Mouse (Mus musculus) ES-E14 (cell line): Measurements from ENCODE around the gene Angptl6. TPM values are rescaled to one million over a fixed set of nuclear protein-coding genes. Genes with fewer than 3 reads are reported as not detected.
A peak's percentile ranks its signal among the peaks of the same experiment; 100 is the strongest.

Experiments
- DNase-seq: peaks from one replicate; pipeline ENCODE4 v3.0.0-alpha.2; 2013; ENCODE audit warnings: low read depth, low spot score
- H3K27ac ChIP-seq: 2 replicates; pipeline ENCODE4 v1.5.1; 2012; ENCODE audit warnings: low read depth, mild to moderate bottlenecking, low read length, moderate library complexity, mixed read lengths; ENCODE audit not compliant: poor library complexity, insufficient read depth, severe bottlenecking
- H3K36me3 ChIP-seq: 2 replicates; pipeline ENCODE4 v1.6.1; 2012; ENCODE audit warnings: mild to moderate bottlenecking, low read length, moderate library complexity, mixed read lengths; ENCODE audit not compliant: control insufficient read depth, poor library complexity, insufficient read depth, severe bottlenecking
- H3K4me1 ChIP-seq, 2 experiments: fragments of 150-350 bp in 1 of 2; sonication (generic) in 1 of 2; 2 replicates each; pipeline ENCODE4 v1.6.1; 2012; ENCODE audit warnings: low read length in 2 of 2, mild to moderate bottlenecking in 1 of 2, mixed read lengths in 1 of 2; ENCODE audit not compliant: control insufficient read depth in 2 of 2, insufficient read depth in 2 of 2, poor library complexity in 1 of 2
- H3K4me3 ChIP-seq, 2 experiments: fragments of 150-350 bp in 1 of 2; sonication (generic) in 1 of 2; 2 replicates each; pipeline ENCODE4 v1.5.1; 2012; ENCODE audit warnings: low read length in 2 of 2, low read depth in 1 of 2, mild to moderate bottlenecking in 1 of 2, mixed read lengths in 1 of 2; ENCODE audit not compliant: insufficient read depth in 1 of 2, poor library complexity in 1 of 2, severe bottlenecking in 1 of 2
- H3K9ac ChIP-seq: 2 replicates; pipeline ENCODE4 v1.6.1; 2012; ENCODE audit warnings: low read depth, mild to moderate bottlenecking, low read length, mixed read lengths; ENCODE audit not compliant: poor library complexity, insufficient read depth, severe bottlenecking
- H3K9me3 ChIP-seq: fragments of 150-350 bp; sonication (generic); 2 replicates; pipeline ENCODE4 v1.6.1; 2012; ENCODE audit warnings: low read depth, mild to moderate bottlenecking, low read length; ENCODE audit not compliant: control insufficient read depth, insufficient read depth
- CHD2 ChIP-seq: IDR thresholded peaks from 2 replicates; pipeline ENCODE4 v1.6.1; 2014; ENCODE audit warnings: mild to moderate bottlenecking, low read depth, low read length, inconsistent platforms
- HCFC1 ChIP-seq: IDR thresholded peaks from 2 replicates; pipeline ENCODE4 v1.6.1; 2012; ENCODE audit warnings: low read length, inconsistent platforms, borderline replicate concordance; ENCODE audit not compliant: insufficient read depth
- MAFK ChIP-seq: IDR thresholded peaks from 2 replicates; pipeline ENCODE4 v1.6.1; 2014; ENCODE audit warnings: mild to moderate bottlenecking, low read depth, low read length, inconsistent platforms; ENCODE audit not compliant: insufficient read depth
- ZC3H11A ChIP-seq: IDR thresholded peaks from 2 replicates; pipeline ENCODE4 v1.6.1; 2012; ENCODE audit warnings: low read depth, mild to moderate bottlenecking, inconsistent platforms, low read length, borderline replicate concordance
- ZNF384 ChIP-seq: IDR thresholded peaks from 2 replicates; pipeline ENCODE4 v1.6.1; 2012; ENCODE audit warnings: low read depth, low read length, inconsistent platforms
- in situ Hi-C, 2 experiments: fragments of 600-800 bp; cut with MboI; formaldehyde crosslinking; loops; one replicate each; pipeline ENCODE4 v1.15.1; 2025; ENCODE audit warnings: low sequenced_read_pairs in 2 of 2, inconsistent platforms in 1 of 2; ENCODE audit not compliant: unreplicated experiment in 2 of 2
- total RNA-seq: library from RNA; depleted of rRNA; stranded (reverse); fragments of 300-350 nt; gene quantifications from 2 replicates; pipeline ENCODE4 v1.2.3, GENCODE M21; 2012

Angptl6 gene
- total RNA-seq, 1 experiment = 4.1 TPM

DNA sequence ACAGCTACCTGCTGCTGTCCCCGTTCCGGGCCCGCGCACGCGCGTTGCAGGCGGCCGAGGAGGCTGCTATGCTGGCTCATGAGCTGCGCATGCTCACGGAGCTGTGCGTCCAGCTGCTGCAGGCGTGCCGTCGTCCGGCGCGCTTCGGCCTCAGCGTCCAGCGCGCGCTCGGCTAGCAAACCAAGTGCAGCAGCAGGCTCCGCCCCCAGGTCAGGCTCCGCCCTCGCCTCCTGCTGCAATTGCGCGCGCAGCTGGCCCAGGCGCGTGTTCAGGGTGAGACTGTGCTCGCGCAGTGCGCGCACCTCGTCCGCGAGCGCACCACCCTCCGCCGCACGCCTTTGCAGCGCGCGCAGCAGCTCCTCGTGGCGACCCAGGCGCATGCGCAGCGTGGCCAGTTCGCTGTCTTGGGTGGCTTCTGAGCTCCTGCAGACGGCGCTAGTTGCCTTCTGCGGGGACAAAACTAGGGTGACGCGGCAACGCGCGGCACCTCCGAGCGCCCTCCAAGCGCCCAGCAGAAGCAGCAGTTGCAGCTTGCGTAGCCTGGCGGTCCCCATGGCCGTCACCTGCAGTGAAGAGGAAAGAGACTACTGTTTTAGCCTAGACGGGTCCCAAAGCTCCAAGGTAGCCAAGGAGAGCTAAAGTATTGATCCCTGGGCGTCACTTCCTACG lies 1.4 kb downstream of the Angptl6 start:
- Histone ChIP-seq H3K4me1 (peaks cover 0 to 8% of the 10 kb centered on the region in 2 experiments; a peak in 2 of 4 replicates), H3K36me3 (peaks cover 7% of the 10 kb centered on the region; the same call in 1 of the 2 replicates), H3K4me3 (peak overlapping the region; percentile 66), H3K9me3 (no peaks in the 10 kb centered on the region), H3K9ac (peak overlapping the region; percentile 84), H3K27ac (peak overlapping the region; percentile 68)
- peak; percentile 97 for DNase-seq
- no peak for TF ChIP-seq HCFC1
- TF ChIP-seq CHD2 = no peak
- no peak for TF ChIP-seq ZC3H11A
- no peak for TF ChIP-seq ZNF384
- no peak for TF ChIP-seq MAFK
- in situ Hi-C loops = no loop called here

DNA sequence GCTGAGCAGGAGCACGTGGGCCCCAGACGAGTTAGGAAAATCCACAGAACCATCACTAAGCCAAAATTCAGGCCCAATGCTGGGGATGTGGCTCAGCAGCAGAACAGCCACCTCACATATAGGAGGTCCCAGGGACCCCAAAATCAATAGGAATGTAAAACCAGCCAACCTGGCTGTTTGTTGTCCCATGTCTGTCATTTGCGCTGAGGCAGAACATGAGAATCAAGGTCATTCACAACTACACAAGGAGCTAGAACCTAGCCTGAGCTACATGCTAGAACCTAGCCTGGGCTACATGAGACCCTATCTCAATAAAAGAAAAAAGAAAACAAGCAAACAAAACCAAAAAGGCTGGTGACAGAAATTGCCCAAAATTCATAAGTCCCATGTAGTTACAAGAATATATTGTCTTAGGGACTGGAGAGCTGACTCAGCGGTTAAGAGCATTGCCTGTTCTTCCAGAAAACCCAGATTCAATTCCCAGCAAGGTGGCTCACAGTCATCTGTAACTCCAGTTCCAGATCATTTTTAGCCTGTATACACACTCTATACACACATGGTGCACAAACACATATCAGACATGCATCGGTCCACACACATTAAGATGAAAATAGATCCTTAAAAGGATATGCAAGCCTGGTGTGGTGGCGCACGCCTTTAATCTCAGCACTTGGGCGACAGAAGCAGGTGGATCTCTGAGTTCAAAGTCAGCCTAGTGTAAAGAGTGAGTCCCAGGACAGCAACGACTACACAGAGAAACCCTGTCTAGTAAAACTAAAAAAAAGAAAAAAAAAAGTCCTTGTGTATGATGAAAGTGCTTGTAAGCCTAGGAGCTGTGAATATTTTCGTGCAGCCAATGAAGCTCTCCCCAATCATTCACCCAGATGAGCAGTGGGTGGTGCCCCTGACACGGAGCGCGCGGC lies 2.1 kb downstream of the Angptl6 start:
- Histone ChIP-seq H3K4me1 (peaks cover 0 to 8% of the 10 kb centered on the region in 2 experiments; a peak in 2 of 4 replicates), H3K9me3 (no peaks in the 10 kb centered on the region), H3K27ac (no peak overlapping the region; the same call in 1 of the 2 replicates), H3K4me3 (peak overlapping the region; percentile 12 to 51; a peak in 3 of 4 replicates), H3K9ac (peak overlapping the region; percentile 46; the same call in 1 of the 2 replicates), H3K36me3 (peaks cover 14% of the 10 kb centered on the region; the same call in 1 of the 2 replicates)
- TF ChIP-seq ZC3H11A (no peak), ZNF384 (0 out of 2 replicates have a peak, but pooled peaks have one; percentile 16), MAFK (peak; percentile 88), CHD2 (no peak)
- in situ Hi-C loops = no loop called here
- no peak for DNase-seq

DNA sequence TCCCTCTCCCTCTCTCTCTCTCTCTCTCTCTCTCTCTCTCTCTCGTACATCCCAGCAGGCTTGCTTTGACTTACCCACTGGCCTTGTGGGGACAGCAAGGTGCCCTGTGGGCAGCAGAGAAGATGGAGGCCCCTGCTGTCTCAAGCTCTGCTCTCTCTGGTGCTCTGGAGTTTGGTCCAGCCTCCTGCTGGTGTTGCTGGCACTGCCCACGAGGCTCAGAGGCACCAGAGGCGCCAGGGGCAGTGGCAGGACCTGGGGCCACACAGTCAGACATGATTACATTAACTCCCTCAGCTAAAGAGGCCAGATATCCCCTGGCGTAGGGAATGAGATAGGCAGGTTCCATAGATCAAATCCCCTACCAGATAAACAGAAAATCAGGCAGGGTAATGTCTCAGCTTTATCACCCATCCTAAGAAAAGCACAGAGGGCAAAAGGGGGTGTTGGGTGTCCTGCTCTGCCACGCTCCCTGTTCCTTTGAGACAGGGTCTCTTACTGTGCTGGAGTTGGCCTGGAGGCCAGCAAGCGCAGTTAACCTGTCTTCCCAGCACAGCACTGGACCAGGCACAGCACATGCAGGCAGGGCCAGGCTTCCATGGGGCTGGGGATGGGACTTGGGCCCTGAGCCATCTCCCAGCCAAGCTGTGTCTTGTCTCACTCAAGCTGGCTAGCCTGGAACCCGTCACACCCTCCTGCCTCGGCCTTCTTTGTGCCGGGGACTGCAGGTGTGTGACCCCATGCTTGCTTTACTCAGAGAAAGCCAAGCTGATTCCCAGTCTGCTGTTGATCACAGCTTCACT lies 3.0 kb downstream of the Angptl6 start:
- peaks cover 0 to 8% of the 10 kb centered on the region in 2 experiments; a peak in 2 of 4 replicates for H3K4me1 ChIP-seq
- peak overlapping the region; percentile 21; the same call in 1 of the 2 replicates for H3K9ac ChIP-seq
- no peaks in the 10 kb centered on the region for H3K9me3 ChIP-seq
- TF ChIP-seq ZNF384 (no peak), ZC3H11A (no peak), MAFK (no peak), HCFC1 (no peak), CHD2 (no peak)
- H3K36me3 ChIP-seq = peaks cover 17% of the 10 kb centered on the region; the same call in 1 of the 2 replicates
- in situ Hi-C loops = no loop called here
- DNase-seq = no peak
- H3K27ac ChIP-seq = no peak overlapping the region
- H3K4me3 ChIP-seq = no peak overlapping the region
